In the genomic region with DNA sequence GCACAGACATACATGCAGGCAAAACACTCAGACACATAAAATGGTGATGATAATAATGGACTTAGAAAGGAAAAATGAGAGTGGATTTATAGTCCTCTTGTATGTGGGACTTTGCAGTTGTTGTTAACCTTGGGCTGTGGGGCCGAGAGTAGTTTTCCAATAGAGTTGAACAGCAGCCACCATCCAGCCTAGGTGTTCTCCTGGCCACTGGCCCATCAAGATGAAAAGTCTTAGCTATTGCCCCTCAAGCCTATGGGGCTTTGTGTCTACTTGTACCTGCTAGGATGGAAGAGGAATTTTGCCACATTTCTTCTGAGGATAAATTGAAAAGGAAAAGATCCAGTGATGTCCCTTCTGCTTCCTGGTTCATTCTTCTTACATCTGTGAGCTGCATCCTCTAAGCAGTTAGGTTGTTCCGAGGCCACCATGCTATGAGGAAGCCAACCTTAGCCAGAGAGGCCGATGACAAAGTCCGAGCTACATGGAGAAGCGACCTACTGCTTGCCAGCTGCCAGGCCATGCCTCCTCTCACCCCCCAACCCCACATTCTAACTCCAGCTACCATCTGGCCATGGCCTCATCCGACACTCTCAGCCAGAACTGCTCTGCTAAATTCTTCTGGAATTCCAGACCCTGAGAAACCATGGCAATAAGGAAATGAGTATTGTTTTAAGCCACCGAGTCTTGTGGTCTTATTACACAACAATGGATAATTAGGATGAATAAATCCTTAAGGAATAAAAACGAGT, we compare ENCODE assay signal across 14 mouse cellular contexts. TPM values are rescaled to one million over a fixed set of nuclear protein-coding genes. Genes with fewer than 3 reads are reported as not detected.
DNase-seq lines count a peak whose midpoint lies in the region; ATAC-seq lines count a peak whose summit lies in the region.
"Had no signal": no experiment of that assay in that cellular context is flagged by ENCODE, and none has a peak within 500 bp of the region (broad histone marks: within the 10 kb centered on the region; RNA-seq: fewer than 3 reads in every experiment).

No protein-coding gene starts in this region.

- no peaks in the 10 kb centered on the region for H3K4me1 ChIP-seq in forebrain, embryonic 14.5 days (ENCODE audit: control insufficient read depth, insufficient read depth, low read length)
- H3K4me1 ChIP-seq in forebrain, embryonic 10.5 days, result peaks cover 8% of the 10 kb centered on the region
- H3K4me1 ChIP-seq in brown adipose tissue, adult 24 weeks (ENCODE audit: control insufficient read depth, insufficient read depth, insufficient read length, low read length), result peaks cover 14% of the 10 kb centered on the region
- no peaks in the 10 kb centered on the region for H3K4me1 ChIP-seq in heart, embryonic 12.5 days (replicated peaks)
- H3K4me1 ChIP-seq: neural tube, embryonic 12.5 days had no signal

- no peak overlapping the region for H3K9ac ChIP-seq in forebrain, embryonic 14.5 days (ENCODE audit: low read length)
- H3K9ac ChIP-seq in heart, embryonic 12.5 days, result no peak overlapping the region
- H3K9ac ChIP-seq: limb, embryonic 13.5 days; neural tube, embryonic 12.5 days had no signal

- no peaks in the 10 kb centered on the region for H3K27me3 ChIP-seq in forebrain, embryonic 14.5 days (replicated peaks; ENCODE audit: control insufficient read depth, insufficient read depth, low read length)
- H3K27me3 ChIP-seq in forebrain, embryonic 10.5 days (ENCODE audit: poor library complexity, severe bottlenecking), result no peaks in the 10 kb centered on the region
- no peaks in the 10 kb centered on the region for H3K27me3 ChIP-seq in heart, embryonic 12.5 days (replicated peaks)
- H3K27me3 ChIP-seq: limb, embryonic 13.5 days; neural tube, embryonic 12.5 days had no signal

- WGBS in forebrain, embryonic 14.5 days, result 58% methylated on average over 8 of the region's 8 CpGs
- 78% methylated on average over 8 of the region's 8 CpGs for WGBS in forebrain, embryonic 10.5 days
- 65% methylated on average over 8 of the region's 8 CpGs for WGBS in heart, embryonic 12.5 days

- H3K4me2 ChIP-seq in forebrain, embryonic 14.5 days (ENCODE audit: low read length), result no peak overlapping the region
- no peak overlapping the region for H3K4me2 ChIP-seq in heart, embryonic 12.5 days
- H3K4me2 ChIP-seq: limb, embryonic 13.5 days; neural tube, embryonic 12.5 days had no signal

- 0 out of 2 replicates have a peak, but pooled peaks have one; percentile 5 for ATAC-seq in forebrain, embryonic 14.5 days
- no peak for ATAC-seq in heart, embryonic 12.5 days (ENCODE audit: insufficient number of reproducible peaks, low FRiP score)

- H3K4me3 ChIP-seq in forebrain, embryonic 14.5 days (ENCODE audit: low read depth, low read length), result no peak overlapping the region
- H3K4me3 ChIP-seq in forebrain, embryonic 10.5 days, result no peak overlapping the region
- H3K4me3 ChIP-seq in brown adipose tissue, adult 24 weeks (ENCODE audit: insufficient read depth, low read depth, low read length), result no peak overlapping the region
- no peak overlapping the region for H3K4me3 ChIP-seq in heart, embryonic 12.5 days
- H3K4me3 ChIP-seq: left cerebral cortex, adult 2 months; limb, embryonic 13.5 days; neural tube, embryonic 12.5 days had no signal

- peak; percentile 6 for DNase-seq in forebrain, embryonic 14.5 days (ENCODE audit: low spot score)
- DNase-seq in forebrain, embryonic 10.5 days (ENCODE audit: extremely low spot score, low spot score), result no peak
- DNase-seq in left cerebral cortex, postnatal 4 days, result peak; percentile 47
- no peak for DNase-seq in left cerebral cortex, postnatal 36 days (ENCODE audit: low spot score in 2 of 2)
- peak; percentile 24 for DNase-seq in kidney, postnatal 10 days
- DNase-seq in embryo, embryonic 10 days (ENCODE audit: low spot score), result no peak
- DNase-seq: B cell, adult 2 months; right cerebral cortex, postnatal 4 days; thymus, adult 18-20 months had no signal

- no peaks in the 10 kb centered on the region for H3K36me3 ChIP-seq in forebrain, embryonic 14.5 days (ENCODE audit: control insufficient read depth, insufficient read depth, low read length)
- no peaks in the 10 kb centered on the region for H3K36me3 ChIP-seq in forebrain, embryonic 10.5 days (replicated peaks)
- no peaks in the 10 kb centered on the region for H3K36me3 ChIP-seq in heart, embryonic 12.5 days
- H3K36me3 ChIP-seq: limb, embryonic 13.5 days; neural tube, embryonic 12.5 days had no signal

- intact Hi-C loops in left cerebral cortex, postnatal 4 days (cut with DNase I), result loop anchor here (10.0 kb wide), 1 partner anchor 184 kb away; no protein-coding TSS in a partner anchor
- intact Hi-C loops in left cerebral cortex, postnatal 36 days (cut with DNase I), result loop anchor here (2.0 kb wide), 1 partner anchor 182 kb away; no protein-coding TSS in a partner anchor

- no peak overlapping the region for H3K27ac ChIP-seq in forebrain, embryonic 14.5 days (ENCODE audit: low read depth, low read length)
- H3K27ac ChIP-seq in forebrain, embryonic 10.5 days, result no peak overlapping the region
- peak overlapping the region; percentile 84 for H3K27ac ChIP-seq in brown adipose tissue, adult 24 weeks (replicated peaks; ENCODE audit: low read depth, low read length)
- no peak overlapping the region for H3K27ac ChIP-seq in heart, embryonic 12.5 days (ENCODE audit: poor library complexity, severe bottlenecking)
- H3K27ac ChIP-seq: left cerebral cortex, adult 2 months; limb, embryonic 13.5 days; neural tube, embryonic 12.5 days had no signal

- no peaks in the 10 kb centered on the region for H3K9me3 ChIP-seq in forebrain, embryonic 14.5 days (replicated peaks; ENCODE audit: control insufficient read depth, low read length)
- no peaks in the 10 kb centered on the region for H3K9me3 ChIP-seq in forebrain, embryonic 10.5 days
- no peaks in the 10 kb centered on the region for H3K9me3 ChIP-seq in heart, embryonic 12.5 days (replicated peaks)
- H3K9me3 ChIP-seq: limb, embryonic 13.5 days; neural tube, embryonic 12.5 days had no signal

RNA-seq across cellular contexts. Expression of gene Rin2, which starts 25.4 kb away (rescaled TPM):
- polyA plus RNA-seq in forebrain, embryonic 14.5 days (2014; fragmentation: Nextera tagmentation; extraction: Ambion mirVana), result 9.0 and 11.1 TPM in 2 replicates
- polyA plus RNA-seq in forebrain, embryonic 10.5 days (2016; fragmentation: Nextera tagmentation; extraction: Ambion mirVana), result 10.1 and 11.0 TPM in 2 replicates
- 10 to 100 TPM; 12.8 to 16.7 TPM for total RNA-seq in left cerebral cortex, postnatal 4 days (2021)
- total RNA-seq in left cerebral cortex, postnatal 36 days (2021), result 10 to 100 TPM; 24.9 to 26.4 TPM
- polyA plus RNA-seq in brown adipose tissue, adult 24 weeks (2012; ENCODE audit: insufficient read depth, insufficient read length, missing spikeins), result 12.3 and 18.0 TPM in 2 replicates
- polyA plus RNA-seq in heart, embryonic 12.5 days (2016; fragmentation: Nextera tagmentation; extraction: Ambion mirVana), result 19.0 and 22.7 TPM in 2 replicates

Comparison
In these comparisons a context has a peak if more than half of its experiments do, and no peak if none do; other contexts are left out.
1. DNase-seq: peak in forebrain, embryonic 14.5 days (single experiment), left cerebral cortex, postnatal 4 days (single experiment) and kidney, postnatal 10 days (single experiment); none in forebrain, embryonic 10.5 days (single experiment), left cerebral cortex, postnatal 36 days (0 of 2) and embryo, embryonic 10 days (single experiment).